Mouse (Mus musculus): ENCODE results near the gene Rpap3. TPM values are rescaled to one million over a fixed set of nuclear protein-coding genes. Genes with fewer than 3 reads are reported as not detected.

The Rpap3 gene
- total and polyA plus RNA-seq, 2 experiments from 2014 or later: 39.6 to 45.6 TPM

- Histone ChIP-seq H3K9ac (no peak overlapping the region), H3K4me3 (ENCODE audit: low read depth, low read length) (no peak overlapping the region), H3K4me1 (ENCODE audit: insufficient read depth) (no peaks in the 10 kb centered on the region), H3K9me3 (ENCODE audit: low read length) (no peaks in the 10 kb centered on the region), H3K4me2 (ENCODE audit: low read depth) (no peak overlapping the region), H3K27ac (ENCODE audit: low read depth, low read length) (no peak overlapping the region), H3K36me3 (ENCODE audit: insufficient read depth) (peaks cover 5% of the 10 kb centered on the region; the same call in 1 of the 2 replicates), H3K27me3 (ENCODE audit: insufficient read depth, low read length) (no peaks in the 10 kb centered on the region)
- ATAC-seq: no peak
- WGBS: 70% methylated on average over 10 of the region's 10 CpGs
- no peak for TF ChIP-seq CTCF (IDR thresholded peaks at IDR 0.05; ENCODE audit: low read depth)
- DNase-seq: no peak
These were observed 39.3 kb upstream of the Rpap3 start for GRCm38 (mm10) chr15:97744930-97745329.

- no peaks in the 10 kb centered on the region for H3K9me3 ChIP-seq (ENCODE audit: low read length)
- no peak for TF ChIP-seq CTCF (IDR thresholded peaks at IDR 0.05; ENCODE audit: low read depth)
- no peak overlapping the region for H3K27ac ChIP-seq (ENCODE audit: low read depth, low read length)
- peaks cover 5% of the 10 kb centered on the region; the same call in 1 of the 2 replicates for H3K36me3 ChIP-seq (ENCODE audit: insufficient read depth)
- no peak overlapping the region for H3K4me3 ChIP-seq (ENCODE audit: low read depth, low read length)
- H3K27me3 ChIP-seq (ENCODE audit: insufficient read depth, low read length): no peaks in the 10 kb centered on the region
- H3K9ac ChIP-seq: no peak overlapping the region
- 77% methylated on average over 12 of the region's 12 CpGs for WGBS
- H3K4me2 ChIP-seq (ENCODE audit: low read depth): no peak overlapping the region
- no peaks in the 10 kb centered on the region for H3K4me1 ChIP-seq (ENCODE audit: insufficient read depth)
- ATAC-seq: no peak; the same call in 1 of the 2 replicates
- no peak for DNase-seq
These were observed 38.4 kb upstream of the Rpap3 start for GRCm38 (mm10) chr15:97743961-97744525.

GRCm38 (mm10) chr15:97743210-97743609, 37.6 kb upstream of the Rpap3 start:
- no peak overlapping the region for H3K9ac ChIP-seq
- ATAC-seq: no peak
- H3K4me2 ChIP-seq (ENCODE audit: low read depth): no peak overlapping the region
- H3K27me3 ChIP-seq (ENCODE audit: insufficient read depth, low read length): no peaks in the 10 kb centered on the region
- H3K4me3 ChIP-seq (ENCODE audit: low read depth, low read length): no peak overlapping the region
- no peak for TF ChIP-seq CTCF (IDR thresholded peaks at IDR 0.05; ENCODE audit: low read depth)
- peaks cover 5% of the 10 kb centered on the region; the same call in 1 of the 2 replicates for H3K36me3 ChIP-seq (ENCODE audit: insufficient read depth)
- H3K9me3 ChIP-seq (ENCODE audit: low read length): no peaks in the 10 kb centered on the region
- no peak overlapping the region for H3K27ac ChIP-seq (ENCODE audit: low read depth, low read length)
- DNase-seq: no peak
- 83% methylated on average over 5 of the region's 5 CpGs for WGBS
- H3K4me1 ChIP-seq (ENCODE audit: insufficient read depth): no peaks in the 10 kb centered on the region

GRCm38 (mm10) chr15:97742600-97742999, 37.0 kb upstream of the Rpap3 start:
- Histone ChIP-seq H3K27me3 (ENCODE audit: insufficient read depth, low read length) (no peaks in the 10 kb centered on the region), H3K9me3 (ENCODE audit: low read length) (no peaks in the 10 kb centered on the region), H3K4me1 (ENCODE audit: insufficient read depth) (no peaks in the 10 kb centered on the region), H3K9ac (no peak overlapping the region), H3K36me3 (ENCODE audit: insufficient read depth) (peaks cover 5% of the 10 kb centered on the region; the same call in 1 of the 2 replicates), H3K4me3 (ENCODE audit: low read depth, low read length) (no peak overlapping the region), H3K4me2 (ENCODE audit: low read depth) (no peak overlapping the region), H3K27ac (ENCODE audit: low read depth, low read length) (0 out of 2 replicates have a peak overlapping the region, but pooled peaks have one; percentile 15)
- no peak for TF ChIP-seq CTCF (IDR thresholded peaks at IDR 0.05; ENCODE audit: low read depth)
- 59% methylated on average over 4 of the region's 4 CpGs for WGBS
- DNase-seq: no peak
- ATAC-seq: no peak

GRCm38 (mm10) chr15:97742074-97742473, 36.4 kb upstream of the Rpap3 start:
- Histone ChIP-seq H3K9me3 (ENCODE audit: low read length) (no peaks in the 10 kb centered on the region), H3K9ac (no peak overlapping the region), H3K4me1 (ENCODE audit: insufficient read depth) (no peaks in the 10 kb centered on the region), H3K27ac (ENCODE audit: low read depth, low read length) (0 out of 2 replicates have a peak overlapping the region, but pooled peaks have one; percentile 15), H3K36me3 (ENCODE audit: insufficient read depth) (peaks cover 4% of the 10 kb centered on the region; the same call in 1 of the 2 replicates), H3K27me3 (ENCODE audit: insufficient read depth, low read length) (no peaks in the 10 kb centered on the region), H3K4me3 (ENCODE audit: low read depth, low read length) (no peak overlapping the region), H3K4me2 (ENCODE audit: low read depth) (no peak overlapping the region)
- 59% methylated on average over 7 of the region's 7 CpGs for WGBS
- DNase-seq: no peak
- TF ChIP-seq CTCF (IDR thresholded peaks at IDR 0.05; ENCODE audit: low read depth): no peak
- ATAC-seq: no peak; the same call in 1 of the 2 replicates

GRCm38 (mm10) chr15:97741662-97742061, 36.0 kb upstream of the Rpap3 start:
- Histone ChIP-seq H3K9ac (no peak overlapping the region), H3K4me3 (ENCODE audit: low read depth, low read length) (no peak overlapping the region), H3K9me3 (ENCODE audit: low read length) (no peaks in the 10 kb centered on the region), H3K36me3 (ENCODE audit: insufficient read depth) (peaks cover under 1% of the 10 kb centered on the region; the same call in 1 of the 2 replicates), H3K4me2 (ENCODE audit: low read depth) (no peak overlapping the region), H3K4me1 (ENCODE audit: insufficient read depth) (no peaks in the 10 kb centered on the region), H3K27ac (ENCODE audit: low read depth, low read length) (no peak overlapping the region), H3K27me3 (ENCODE audit: insufficient read depth, low read length) (no peaks in the 10 kb centered on the region)
- TF ChIP-seq CTCF (IDR thresholded peaks at IDR 0.05; ENCODE audit: low read depth): no peak
- DNase-seq: no peak
- no peak for ATAC-seq
- 85% methylated on average over 12 of the region's 12 CpGs for WGBS

GRCm38 (mm10) chr15:97740283-97740732, 34.7 kb upstream of the Rpap3 start:
- no peaks in the 10 kb centered on the region for H3K4me1 ChIP-seq (ENCODE audit: insufficient read depth)
- TF ChIP-seq CTCF (IDR thresholded peaks at IDR 0.05; ENCODE audit: low read depth): no peak
- H3K9ac ChIP-seq: no peak overlapping the region
- no peak overlapping the region for H3K4me2 ChIP-seq (ENCODE audit: low read depth)
- H3K36me3 ChIP-seq (ENCODE audit: insufficient read depth): no peaks in the 10 kb centered on the region
- DNase-seq: no peak
- H3K27ac ChIP-seq (ENCODE audit: low read depth, low read length): no peak overlapping the region
- no peak overlapping the region for H3K4me3 ChIP-seq (ENCODE audit: low read depth, low read length)
- H3K27me3 ChIP-seq (ENCODE audit: insufficient read depth, low read length): no peaks in the 10 kb centered on the region
- 89% methylated on average over 9 of the region's 9 CpGs for WGBS
- no peaks in the 10 kb centered on the region for H3K9me3 ChIP-seq (ENCODE audit: low read length)
- ATAC-seq: no peak

Data from forebrain, postnatal 0 days (tissue).